35 mouse cellular contexts compared by ENCODE assay signal in the genomic region with DNA sequence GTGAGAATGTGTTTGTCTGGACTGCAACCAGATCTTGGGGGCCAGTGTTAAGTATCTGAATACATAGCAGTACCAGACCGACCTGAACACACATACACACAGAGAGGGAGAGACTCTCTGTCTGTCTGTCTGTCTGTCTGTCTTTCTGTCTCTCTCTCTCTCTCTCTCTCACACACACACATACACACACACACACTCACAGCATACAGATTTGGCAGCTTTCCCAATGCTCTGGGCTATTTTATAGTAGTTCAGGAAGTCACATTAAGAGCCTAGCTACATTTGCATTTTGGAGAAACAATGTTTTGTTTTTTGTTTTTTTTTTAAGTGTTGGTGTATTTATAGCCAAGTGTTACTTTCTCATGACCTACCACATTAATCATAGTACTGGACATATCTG. TPM values are rescaled to one million over a fixed set of nuclear protein-coding genes. Genes with fewer than 3 reads are reported as not detected.
DNase-seq lines count a peak whose midpoint lies in the region; ATAC-seq and TF ChIP-seq lines count a peak whose summit lies in the region.
"Had no signal": no experiment of that assay in that cellular context is flagged by ENCODE, and none has a peak within 500 bp of the region (broad histone marks: within the 10 kb centered on the region; RNA-seq: fewer than 3 reads in every experiment).

No protein-coding gene starts in this region.

- DNase-seq in gastrocnemius, adult 2 months: no peak
- DNase-seq in gastrocnemius, adult 8-10 months (ENCODE audit: low spot score in 2 of 2): no peak
- no peak for DNase-seq in kidney, postnatal 36 days
- peak; percentile 46 for DNase-seq in lung, postnatal 0 days (ENCODE audit: low spot score)
- no peak for DNase-seq in lung, postnatal 4 days
- peak; percentile 51 for DNase-seq in adipocyte (ENCODE audit: low spot score)
- DNase-seq: adrenal gland, postnatal 36 days; cerebellum, adult 2 months; cerebellum, postnatal 25 days; forebrain, postnatal 0 days; gastrocnemius, postnatal 25 days; heart, adult 18-20 months; heart, postnatal 4 days; layer of hippocampus, adult 9-11 months; retina, postnatal 1 day; right cerebral cortex, postnatal 14 days; thymus, postnatal 14 days had no signal

- TF ChIP-seq CTCF in gastrocnemius, adult 2 months (IDR thresholded peaks at IDR 0.05): no peak
- no peak for TF ChIP-seq CTCF in lung, postnatal 0 days (IDR thresholded peaks at IDR 0.05)

- WGBS in kidney, embryonic 16.5 days: 47% methylated on average over 1 of the region's 1 CpGs
- WGBS in lung, postnatal 0 days: 16% methylated on average over 1 of the region's 1 CpGs

- ATAC-seq in kidney, embryonic 16.5 days (ENCODE audit: low FRiP score, low TSS enrichment): no peak
- ATAC-seq in lung, postnatal 0 days: no peak
- no peak for ATAC-seq in frontal cortex, adult (ENCODE audit: low TSS enrichment)
- ATAC-seq: forebrain, postnatal 0 days; intestine, embryonic 16.5 days; midbrain, embryonic 15.5 days had no signal

- intact Hi-C loops in gastrocnemius, adult 2 months (cut with DNase I): loop anchor here (10.0 kb wide), 1 partner anchor 222 kb away; the partner anchor contains the start of genes Bhlha9 and Trarg1

- H3K27ac ChIP-seq in gastrocnemius, adult 2 months: peak overlapping the region; percentile 57; the same call in 1 of the 2 replicates
- peak overlapping the region; percentile 48 for H3K27ac ChIP-seq in kidney, embryonic 16.5 days (ENCODE audit: low read length)
- peak overlapping the region; percentile 52 for H3K27ac ChIP-seq in lung, postnatal 0 days (ENCODE audit: low read length)
- H3K27ac ChIP-seq: embryonic facial prominence, embryonic 10.5 days; embryonic facial prominence, embryonic 15.5 days; forebrain, embryonic 12.5 days; hindbrain, embryonic 13.5 days; liver, embryonic 15.5 days; midbrain, embryonic 10.5 days; midbrain, embryonic 15.5 days; neural tube, embryonic 15.5 days had no signal

- H3K27me3 ChIP-seq in kidney, embryonic 16.5 days (ENCODE audit: insufficient read depth, low read length): no peaks in the 10 kb centered on the region
- no peaks in the 10 kb centered on the region for H3K27me3 ChIP-seq in lung, postnatal 0 days (replicated peaks; ENCODE audit: insufficient read depth, low read length)
- H3K27me3 ChIP-seq: embryonic facial prominence, embryonic 15.5 days; forebrain, embryonic 12.5 days; heart, embryonic 12.5 days; hindbrain, embryonic 13.5 days; limb, embryonic 12.5 days; liver, embryonic 15.5 days; midbrain, embryonic 15.5 days; neural tube, embryonic 15.5 days had no signal

- no peaks in the 10 kb centered on the region for H3K36me3 ChIP-seq in kidney, embryonic 16.5 days (ENCODE audit: insufficient read depth, low read length)
- no peaks in the 10 kb centered on the region for H3K36me3 ChIP-seq in lung, postnatal 0 days (ENCODE audit: insufficient read depth, low read length)
- H3K36me3 ChIP-seq: embryonic facial prominence, embryonic 10.5 days; embryonic facial prominence, embryonic 15.5 days; forebrain, embryonic 12.5 days; heart, embryonic 12.5 days; hindbrain, embryonic 13.5 days; limb, embryonic 12.5 days; liver, embryonic 15.5 days; midbrain, embryonic 10.5 days; midbrain, embryonic 15.5 days; neural tube, embryonic 15.5 days had no signal

- H3K4me2 ChIP-seq in kidney, embryonic 16.5 days (replicated peaks; ENCODE audit: low read depth, low read length): no peak overlapping the region
- H3K4me2 ChIP-seq in lung, postnatal 0 days (replicated peaks; ENCODE audit: low read depth, low read length): no peak overlapping the region
- H3K4me2 ChIP-seq: embryonic facial prominence, embryonic 15.5 days; forebrain, embryonic 12.5 days; heart, embryonic 12.5 days; hindbrain, embryonic 13.5 days; limb, embryonic 12.5 days; liver, embryonic 15.5 days; midbrain, embryonic 15.5 days; neural tube, embryonic 15.5 days had no signal

- peaks cover 61% of the 10 kb centered on the region for H3K4me1 ChIP-seq in kidney, embryonic 16.5 days (ENCODE audit: insufficient read depth, low read length)
- peaks cover 6% of the 10 kb centered on the region; the same call in 1 of the 2 replicates for H3K4me1 ChIP-seq in lung, postnatal 0 days (ENCODE audit: insufficient read depth, low read depth, low read length)
- H3K4me1 ChIP-seq: hindbrain, embryonic 13.5 days; midbrain, embryonic 15.5 days had no signal

- H3K4me3 ChIP-seq in gastrocnemius, adult 2 months: no peak overlapping the region
- H3K4me3 ChIP-seq in kidney, embryonic 16.5 days (ENCODE audit: low read length): no peak overlapping the region
- no peak overlapping the region for H3K4me3 ChIP-seq in lung, postnatal 0 days (ENCODE audit: low read depth, low read length)
- H3K4me3 ChIP-seq: embryonic facial prominence, embryonic 10.5 days; embryonic facial prominence, embryonic 15.5 days; forebrain, embryonic 12.5 days; heart, embryonic 12.5 days; hindbrain, embryonic 13.5 days; limb, embryonic 12.5 days; liver, embryonic 15.5 days; midbrain, embryonic 10.5 days; midbrain, embryonic 15.5 days; neural tube, embryonic 15.5 days had no signal

- H3K9me3 ChIP-seq in kidney, embryonic 16.5 days (ENCODE audit: low read length): no peaks in the 10 kb centered on the region
- H3K9me3 ChIP-seq in lung, postnatal 0 days (ENCODE audit: low read length): no peaks in the 10 kb centered on the region
- H3K9me3 ChIP-seq: embryonic facial prominence, embryonic 10.5 days; embryonic facial prominence, embryonic 15.5 days; forebrain, embryonic 12.5 days; heart, embryonic 12.5 days; hindbrain, embryonic 13.5 days; limb, embryonic 12.5 days; liver, embryonic 15.5 days; midbrain, embryonic 10.5 days; midbrain, embryonic 15.5 days; neural tube, embryonic 15.5 days had no signal

- TF ChIP-seq EP300 in lung, postnatal 0 days (IDR thresholded peaks at IDR 0.05): no peak

- no peak overlapping the region for H3K9ac ChIP-seq in kidney, embryonic 16.5 days (replicated peaks; ENCODE audit: low read length)
- H3K9ac ChIP-seq in lung, postnatal 0 days (replicated peaks; ENCODE audit: low read depth): no peak overlapping the region
- H3K9ac ChIP-seq: embryonic facial prominence, embryonic 15.5 days; forebrain, embryonic 12.5 days; forebrain, postnatal 0 days; heart, embryonic 12.5 days; hindbrain, embryonic 13.5 days; limb, embryonic 12.5 days; liver, embryonic 15.5 days; midbrain, embryonic 15.5 days; neural tube, embryonic 15.5 days had no signal

RNA-seq across cellular contexts. Expression of gene Tmigd1, which starts 4.8 kb away (rescaled TPM):
- under 1 TPM in 1 of 2 experiments, not detected in 1; 0.26 TPM for total RNA-seq in gastrocnemius, adult 2 months (2021)
- not detected for total RNA-seq in gastrocnemius, adult 8-10 months (2022)
- polyA plus RNA-seq in kidney, embryonic 16.5 days (2015; fragmentation: Nextera tagmentation; extraction: Ambion mirVana): 3.2 and 4.1 TPM in 2 replicates
- polyA plus RNA-seq in lung, postnatal 0 days (2015; fragmentation: Nextera tagmentation; extraction: Ambion mirVana): 0.29 and 0.44 TPM in 2 replicates
- total RNA-seq: forebrain, postnatal 0 days; gastrocnemius, postnatal 25 days; left cerebral cortex, postnatal 10 days; liver, adult 2 months had no signal
- polyA plus RNA-seq: adrenal gland, adult 2 months; brain, embryonic 14.5 days; cerebellum, adult 2 months; embryonic facial prominence, embryonic 10.5 days; forebrain, embryonic 12.5 days; forebrain, postnatal 0 days; heart, embryonic 12.5 days; hindbrain, embryonic 13.5 days; limb, embryonic 12.5 days; liver, adult 2 months; liver, embryonic 15.5 days; midbrain, embryonic 15.5 days; neural tube, embryonic 15.5 days; stomach, embryonic 14.5 days had no signal

RNA-seq across cellular contexts. Expression of gene Blmh, which starts 27.5 kb away (rescaled TPM):
- 10 to 100 TPM; 27.2 to 35.2 TPM for total RNA-seq in gastrocnemius, adult 2 months (2021)
- total RNA-seq in gastrocnemius, adult 8-10 months (2022): 10 to 100 TPM; 22.9 to 25.4 (median 24.0) TPM
- polyA plus RNA-seq in kidney, embryonic 16.5 days (2015; fragmentation: Nextera tagmentation; extraction: Ambion mirVana): 190 and 196 TPM in 2 replicates
- 90.2 and 98.7 TPM in 2 replicates for polyA plus RNA-seq in lung, postnatal 0 days (2015; fragmentation: Nextera tagmentation; extraction: Ambion mirVana)

RNA-seq across cellular contexts. Expression of gene Cpd, which starts 50.3 kb away (rescaled TPM):
- total RNA-seq in gastrocnemius, adult 2 months (2021): 10 to 100 TPM; 25.7 to 30.5 TPM
- total RNA-seq in gastrocnemius, adult 8-10 months (2022): 10 to 100 TPM; 26.9 to 31.3 (median 28.8) TPM
- polyA plus RNA-seq in kidney, embryonic 16.5 days (2015; fragmentation: Nextera tagmentation; extraction: Ambion mirVana): 12.3 and 13.9 TPM in 2 replicates
- 15.7 and 16.7 TPM in 2 replicates for polyA plus RNA-seq in lung, postnatal 0 days (2015; fragmentation: Nextera tagmentation; extraction: Ambion mirVana)

Comparison
In these comparisons a context has a peak if more than half of its experiments do, and no peak if none do; other contexts are left out.
1. DNase-seq: peak in lung, postnatal 0 days (single experiment) and adipocyte (single experiment); none in gastrocnemius, adult 2 months (single experiment), gastrocnemius, adult 8-10 months (0 of 2), kidney, postnatal 36 days (0 of 2) and lung, postnatal 4 days (0 of 2).
2. Peak in every context shown above with its lines, with median percentiles within 50 percentile points of each other: H3K27ac ChIP-seq.